Mouse (Mus musculus) testis, postnatal 14 days (tissue): Measurements from ENCODE around the gene Slc39a9.

ENCODE experiments used
- DNase-seq: peaks from one replicate; pipeline ENCODE4 v3.0.0; 2021; ENCODE audit warnings: low spot score

Slc39a9 gene

DNA sequence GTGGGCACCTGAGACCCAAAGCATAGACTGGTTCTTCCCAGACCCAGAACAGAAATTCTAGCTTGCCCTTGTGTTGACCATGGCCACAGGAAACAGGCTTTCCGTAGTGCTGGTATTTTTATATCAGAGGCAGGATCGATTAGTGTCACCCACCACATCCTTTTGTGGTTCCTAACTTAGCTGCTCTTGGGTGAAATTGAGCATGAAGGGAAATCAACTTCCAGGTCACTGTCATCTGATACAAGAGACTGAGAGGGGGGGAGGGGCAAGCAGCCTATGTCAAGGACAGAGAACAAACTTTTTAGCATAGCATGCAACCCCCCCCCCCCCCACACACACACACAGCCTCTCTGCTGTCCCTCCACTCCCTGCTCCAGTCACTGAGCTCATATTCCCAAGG is 75.5 kb downstream of the Slc39a9 start:
- no peak for DNase-seq

GRCm38 (mm10) chr12:80720507-80720906 is 76.8 kb downstream of the Slc39a9 start:
- no peak for DNase-seq

DNA sequence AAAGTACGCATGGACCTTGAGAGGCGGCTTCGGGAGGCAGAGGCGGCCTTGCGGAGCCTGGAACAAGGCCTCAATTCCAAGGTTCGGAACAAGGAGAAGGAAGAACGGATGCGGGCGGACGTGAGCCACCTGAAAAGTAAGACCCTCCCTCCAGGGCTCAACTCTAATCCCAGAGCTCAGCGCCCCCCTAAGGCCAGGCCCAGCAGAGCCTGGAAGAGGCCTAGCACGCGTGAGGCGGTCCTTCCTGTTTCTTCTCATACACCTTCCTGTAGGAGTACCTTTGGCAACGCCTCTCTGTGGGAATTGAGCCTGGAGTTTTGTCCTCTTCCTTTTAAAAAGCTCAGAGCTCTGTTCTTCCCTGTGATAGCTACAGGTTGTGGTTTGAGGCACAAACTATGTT is 77.8 kb downstream of the Slc39a9 start:
- DNase-seq = peak; percentile 58

DNA sequence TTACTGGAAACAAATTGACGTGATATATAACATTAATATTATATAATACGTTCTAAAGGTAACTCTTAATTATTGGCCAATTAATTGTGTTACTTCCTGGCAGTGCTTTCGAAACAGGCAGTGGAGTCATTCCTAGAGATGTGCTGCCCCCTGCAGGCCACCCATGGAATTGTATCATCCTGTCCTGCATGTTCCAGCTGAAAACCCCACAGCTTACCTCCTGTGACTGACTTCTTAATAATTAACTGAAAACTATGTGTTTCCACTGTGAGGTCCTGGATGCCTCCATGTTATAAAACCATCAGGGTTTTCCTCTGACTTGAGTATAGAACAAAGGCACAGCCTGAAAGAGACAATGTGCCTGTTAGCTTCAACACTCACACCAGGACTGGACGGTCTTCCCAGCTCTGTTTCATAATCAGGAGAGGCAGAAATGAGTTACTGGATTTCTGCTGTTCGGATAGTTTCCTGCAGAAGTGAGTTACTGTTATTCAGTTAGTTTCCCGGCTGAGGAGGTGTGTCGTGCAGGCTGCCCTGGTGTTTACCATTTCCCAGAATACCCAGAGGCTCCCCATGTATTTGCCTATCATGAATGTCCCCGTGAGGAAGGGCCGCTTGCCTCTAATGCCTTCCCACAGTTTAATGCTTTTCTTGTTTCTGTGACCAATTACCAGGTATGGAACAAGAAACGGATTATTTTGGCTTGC is 81.3 kb downstream of the Slc39a9 start:
- peak; percentile 62 for DNase-seq

DNA sequence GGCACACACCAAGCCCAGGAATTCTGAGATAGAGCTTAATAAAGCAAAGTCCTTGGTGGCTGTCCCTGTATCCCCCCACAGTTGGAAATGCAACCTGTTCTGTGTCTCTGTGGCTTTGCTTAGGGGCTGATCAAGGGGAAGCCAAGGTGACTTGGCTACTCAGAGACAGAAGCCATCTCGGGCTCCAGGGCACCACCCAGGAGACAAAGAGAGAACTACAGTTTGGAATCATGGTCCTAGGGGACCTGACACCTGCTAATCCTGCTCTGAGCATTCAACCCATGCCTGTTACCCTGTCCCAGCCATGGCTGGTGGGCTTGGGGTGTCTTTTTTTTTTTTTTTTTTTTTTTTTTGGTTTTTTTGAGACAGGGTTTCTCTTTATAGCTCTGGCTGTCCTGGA is 84.5 kb downstream of the Slc39a9 start:
- no peak for DNase-seq

GRCm38 (mm10) chr12:80728814-80729213 is 85.1 kb downstream of the Slc39a9 start:
- DNase-seq = no peak

GRCm38 (mm10) chr12:80729758-80730530 is 86.3 kb downstream of the Slc39a9 start:
- DNase-seq = no peak

GRCm38 (mm10) chr12:80730567-80730966 is 86.9 kb downstream of the Slc39a9 start:
- DNase-seq = no peak
